Mouse (Mus musculus): Measurements from ENCODE around the gene Hist2h2aa1. TPM values are rescaled to one million over a fixed set of nuclear protein-coding genes. Genes with fewer than 3 reads are reported as not detected.

Gene Hist2h2aa1
- 15.4 and 49.6 TPM in 2 replicates for polyA plus RNA-seq (2012; rRNA removed)

DNA sequence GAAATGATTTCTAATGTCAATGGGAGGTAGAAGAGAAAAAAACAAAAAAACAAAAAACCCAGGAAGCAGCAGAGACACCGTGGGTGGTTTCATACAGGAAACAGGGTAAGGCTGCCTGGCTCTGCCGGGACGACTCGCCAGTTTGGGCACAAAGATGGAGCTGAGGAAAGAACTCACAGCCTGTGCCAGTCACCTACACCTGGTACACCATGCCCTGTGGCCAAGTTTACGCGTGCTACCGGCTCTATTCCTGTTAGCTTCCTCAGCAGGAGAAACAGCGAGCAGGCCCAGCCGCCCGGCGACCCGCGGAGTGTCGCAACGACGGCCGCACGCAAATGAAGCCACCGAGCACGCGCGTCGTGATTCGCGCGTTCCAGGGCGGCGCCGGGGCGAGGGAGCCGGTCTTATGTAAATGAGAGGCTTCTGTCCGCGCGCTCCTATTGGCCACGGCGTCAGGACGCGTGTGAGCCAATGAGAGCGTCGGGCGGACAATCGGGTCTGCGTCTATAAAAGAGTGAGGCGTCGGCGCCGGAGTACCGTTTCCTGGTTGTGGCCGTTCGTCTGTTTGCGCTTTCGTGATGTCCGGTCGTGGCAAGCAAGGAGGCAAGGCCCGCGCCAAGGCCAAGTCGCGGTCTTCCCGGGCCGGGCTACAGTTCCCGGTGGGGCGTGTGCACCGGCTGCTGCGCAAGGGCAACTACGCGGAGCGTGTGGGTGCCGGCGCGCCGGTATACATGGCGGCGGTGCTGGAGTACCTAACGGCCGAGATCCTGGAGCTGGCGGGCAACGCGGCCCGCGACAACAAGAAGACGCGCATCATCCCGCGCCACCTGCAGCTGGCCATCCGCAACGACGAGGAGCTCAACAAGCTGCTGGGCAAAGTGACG is at the start of gene Hist2h2aa1:
TSS of gene Hist2h2aa1 (plus strand) at position 495 of the 884 bp plus-strand sequence.

DNA sequence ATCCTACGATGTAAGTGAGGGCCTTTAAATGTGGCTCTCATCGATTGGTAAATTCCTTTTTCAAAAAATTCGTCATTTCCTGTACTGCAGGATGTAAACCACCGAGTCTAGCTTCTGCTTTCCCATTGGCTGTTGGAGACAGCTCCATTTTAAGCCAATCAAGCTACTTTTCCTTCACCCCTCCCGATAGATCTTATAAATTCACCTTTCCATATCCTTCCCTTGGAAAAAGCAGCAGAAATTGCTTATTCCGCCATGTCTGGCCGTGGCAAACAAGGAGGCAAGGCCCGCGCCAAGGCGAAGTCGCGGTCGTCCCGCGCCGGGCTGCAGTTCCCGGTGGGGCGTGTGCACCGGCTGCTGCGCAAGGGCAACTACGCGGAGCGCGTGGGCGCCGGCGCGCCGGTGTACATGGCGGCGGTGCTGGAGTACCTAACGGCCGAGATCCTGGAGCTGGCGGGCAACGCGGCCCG is 25.6 kb upstream of the Hist2h2aa1 start, which contains the start of the genes Bola1 and Hist2h2ab:
TSS of gene Bola1 (minus strand) at position 49 of the 470 bp plus-strand sequence.
TSS of gene Hist2h2ab (plus strand) at position 205 of the 470 bp plus-strand sequence.

DNA sequence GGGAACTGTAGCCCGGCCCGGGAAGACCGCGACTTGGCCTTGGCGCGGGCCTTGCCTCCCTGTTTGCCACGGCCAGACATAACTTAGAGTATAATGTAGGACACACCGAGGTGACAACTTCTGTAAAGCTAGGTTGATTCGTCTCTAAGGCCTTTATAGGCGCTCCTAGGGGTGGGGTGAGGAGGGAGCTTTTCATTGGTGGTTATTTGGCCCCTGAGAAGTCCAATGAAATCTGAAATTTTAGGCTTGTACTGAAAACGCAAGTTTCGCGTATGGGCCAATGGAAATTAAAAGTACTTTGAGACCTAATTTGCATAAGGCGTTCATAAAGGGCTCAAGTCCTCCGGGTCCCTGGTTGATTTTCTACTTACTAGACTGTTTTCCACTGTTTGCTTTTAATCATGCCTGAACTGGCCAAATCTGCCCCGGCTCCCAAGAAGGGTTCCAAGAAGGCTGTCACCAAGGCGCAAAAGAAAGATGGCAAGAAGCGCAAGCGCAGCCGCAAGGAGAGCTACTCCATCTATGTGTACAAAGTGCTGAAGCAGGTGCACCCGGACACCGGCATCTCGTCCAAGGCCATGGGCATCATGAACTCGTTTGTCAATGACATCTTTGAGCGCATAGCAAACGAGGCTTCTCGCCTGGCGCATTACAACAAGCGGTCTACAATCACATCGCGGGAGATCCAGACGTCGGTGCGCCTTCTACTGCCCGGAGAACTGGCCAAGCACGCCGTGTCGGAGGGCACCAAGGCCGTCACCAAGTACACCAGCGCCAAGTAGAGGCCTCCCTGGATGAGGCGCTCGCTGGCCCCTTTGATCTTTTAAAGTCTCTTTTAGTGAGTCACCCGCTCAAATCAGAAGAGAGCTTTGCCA is 24.3 kb upstream of the Hist2h2aa1 start, which contains the start of the genes Hist2h2ac and Hist2h2be:
TSS of gene Hist2h2ac (minus strand) at position 116 of the 875 bp plus-strand sequence.
TSS of gene Hist2h2be (plus strand) at position 355 of the 875 bp plus-strand sequence.

DNA sequence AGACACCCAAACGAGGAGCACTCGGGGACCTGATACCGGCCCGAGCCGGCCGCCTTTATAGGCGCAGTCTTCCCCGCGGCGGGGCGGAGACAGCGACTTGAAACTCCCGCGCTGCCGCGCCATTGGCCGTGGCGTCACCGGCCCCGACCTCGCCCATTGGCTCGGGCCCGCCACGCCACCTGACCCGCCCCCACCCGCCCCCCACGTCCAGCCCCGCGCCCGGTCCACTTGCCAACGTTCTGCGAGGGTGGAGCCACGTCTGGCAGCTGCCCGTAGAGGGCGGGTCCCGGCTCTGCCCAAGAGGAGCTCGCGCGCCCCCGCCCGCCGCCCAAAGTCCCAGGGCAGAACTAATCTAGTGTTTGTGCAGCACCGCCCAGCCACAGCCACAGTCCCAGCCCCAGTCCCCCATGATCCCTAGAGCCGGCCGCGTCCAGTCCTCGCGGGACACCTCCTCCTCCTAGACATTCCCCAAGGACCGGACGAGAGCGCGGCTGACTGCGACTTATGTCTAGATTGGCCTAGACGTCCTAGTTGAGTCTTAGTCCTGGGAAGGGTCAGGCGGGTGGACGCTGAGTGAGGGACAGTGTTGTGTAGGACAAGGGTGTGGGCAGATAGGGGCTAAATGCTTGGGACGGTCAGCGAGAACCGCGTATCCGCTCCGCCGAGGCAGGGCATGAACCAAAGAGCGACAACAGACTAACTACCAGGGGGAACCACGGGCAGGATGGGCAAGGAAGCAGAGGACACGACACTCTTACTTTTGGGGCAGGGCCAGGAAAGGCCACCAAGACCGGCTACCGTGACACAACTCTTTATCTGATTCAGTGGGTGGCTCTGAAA is 6.1 kb upstream of the Hist2h2aa1 start, which contains the start of gene Hist2h3c2:
TSS of gene Hist2h3c2 (minus strand) at position 174 of the 840 bp plus-strand sequence.

DNA sequence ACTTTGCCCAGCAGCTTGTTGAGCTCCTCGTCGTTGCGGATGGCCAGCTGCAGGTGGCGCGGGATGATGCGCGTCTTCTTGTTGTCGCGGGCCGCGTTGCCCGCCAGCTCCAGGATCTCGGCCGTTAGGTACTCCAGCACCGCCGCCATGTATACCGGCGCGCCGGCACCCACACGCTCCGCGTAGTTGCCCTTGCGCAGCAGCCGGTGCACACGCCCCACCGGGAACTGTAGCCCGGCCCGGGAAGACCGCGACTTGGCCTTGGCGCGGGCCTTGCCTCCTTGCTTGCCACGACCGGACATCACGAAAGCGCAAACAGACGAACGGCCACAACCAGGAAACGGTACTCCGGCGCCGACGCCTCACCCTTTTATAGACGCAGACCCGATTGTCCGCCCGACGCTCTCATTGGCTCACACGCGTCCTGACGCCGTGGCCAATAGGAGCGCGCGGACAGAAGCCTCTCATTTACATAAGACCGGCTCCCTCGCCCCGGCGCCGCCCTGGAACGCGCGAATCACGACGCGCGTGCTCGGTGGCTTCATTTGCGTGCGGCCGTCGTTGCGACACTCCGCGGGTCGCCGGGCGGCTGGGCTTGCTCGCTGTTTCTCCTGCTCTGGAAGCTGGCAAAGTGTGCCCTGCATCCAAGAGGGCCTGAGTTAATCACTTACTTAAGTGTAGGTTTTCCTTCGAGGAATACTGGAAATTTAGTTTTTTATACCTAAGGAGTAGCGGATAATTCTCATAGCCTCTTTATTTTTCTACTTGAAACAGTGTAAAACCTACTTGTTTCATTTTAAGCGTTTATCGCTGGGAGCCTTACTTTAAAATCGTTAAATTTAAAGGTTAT is 5.1 kb upstream of the Hist2h2aa1 start, which contains the start of gene Hist2h2aa2:
TSS of gene Hist2h2aa2 (minus strand) at position 328 of the 850 bp plus-strand sequence.

GRCm38 (mm10) chr3:96246427-96246856 is 1.1 kb downstream of the Hist2h2aa1 start, which contains the start of gene Hist2h3c1:
TSS of gene Hist2h3c1 (plus strand) at chr3:96246685.

GRCm38 (mm10) chr3:96262979-96263550 is 17.8 kb downstream of the Hist2h2aa1 start, which contains the start of gene Hist2h4:
TSS of gene Hist2h4 (minus strand) at chr3:96263311.

DNA sequence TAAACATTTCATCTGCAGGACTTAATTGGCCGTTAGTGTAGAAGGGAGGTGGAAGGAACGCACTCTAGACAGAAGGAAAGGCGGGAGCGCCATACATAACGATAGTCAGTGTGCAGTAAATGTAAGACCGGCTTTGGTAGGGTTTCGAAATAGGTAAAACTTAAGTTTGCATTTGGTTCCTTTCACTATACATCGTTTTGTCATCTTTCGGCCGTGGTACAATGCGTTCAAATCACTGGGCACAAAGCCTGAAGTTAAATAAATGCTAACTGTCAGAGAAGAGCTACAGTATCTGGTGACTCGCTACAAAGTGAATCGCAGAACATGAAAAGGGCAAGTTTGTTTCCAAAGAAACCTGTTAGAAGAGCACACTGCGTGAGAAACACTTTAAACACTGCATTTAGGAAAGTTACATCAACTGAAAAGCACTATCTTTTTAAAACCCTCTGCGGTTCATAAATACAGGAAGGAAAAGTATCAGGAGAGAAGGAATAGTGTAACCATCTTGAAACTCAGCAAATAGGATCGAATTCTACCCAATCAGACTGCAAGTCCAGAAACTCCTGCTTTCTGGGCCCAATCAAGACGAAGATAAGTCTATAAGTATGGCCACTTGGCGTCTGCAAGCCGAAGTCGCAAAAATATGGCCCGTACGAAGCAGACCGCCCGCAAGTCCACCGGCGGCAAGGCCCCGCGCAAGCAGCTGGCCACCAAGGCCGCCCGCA is 22.9 kb downstream of the Hist2h2aa1 start, which contains the start of gene Hist2h3b:
TSS of gene Hist2h3b (plus strand) at position 604 of the 725 bp plus-strand sequence.

DNA sequence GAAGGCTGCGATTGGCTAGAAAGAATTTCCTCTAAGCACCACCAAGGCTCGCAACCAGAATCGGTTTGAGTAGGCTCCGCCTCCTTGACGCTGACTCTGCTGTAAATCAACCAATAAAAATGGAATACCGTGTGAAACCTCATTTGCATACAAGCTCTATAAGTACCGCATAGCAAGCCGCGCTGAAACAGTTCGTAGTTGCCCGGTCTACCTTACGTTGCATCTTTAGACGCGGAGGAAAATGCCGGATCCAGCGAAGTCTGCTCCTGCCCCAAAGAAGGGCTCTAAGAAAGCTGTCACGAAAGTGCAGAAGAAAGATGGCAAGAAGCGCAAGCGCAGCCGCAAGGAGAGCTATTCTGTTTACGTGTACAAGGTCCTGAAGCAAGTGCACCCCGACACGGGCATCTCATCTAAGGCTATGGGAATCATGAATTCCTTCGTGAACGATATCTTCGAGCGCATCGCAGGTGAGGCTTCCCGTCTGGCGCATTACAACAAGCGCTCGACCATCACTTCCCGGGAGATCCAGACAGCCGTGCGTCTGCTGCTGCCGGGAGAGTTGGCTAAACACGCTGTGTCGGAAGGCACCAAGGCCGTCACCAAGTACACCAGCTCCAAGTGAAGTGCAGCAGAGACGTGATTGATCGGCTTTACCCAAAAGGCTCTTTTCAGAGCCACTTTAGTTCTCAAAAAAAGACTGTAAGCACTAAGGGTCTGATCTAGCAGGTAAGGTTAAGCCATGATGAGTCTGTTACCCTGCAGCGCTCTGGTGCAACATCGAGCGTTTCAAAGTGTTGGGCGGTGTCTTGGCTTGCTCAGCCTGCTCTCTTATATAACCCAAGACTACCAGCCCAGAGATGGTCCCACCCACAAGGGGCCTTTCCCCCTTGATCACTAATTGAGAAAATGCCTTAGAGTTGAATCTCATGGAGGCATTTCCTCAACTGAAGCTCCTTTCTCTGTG is 24.5 kb downstream of the Hist2h2aa1 start, which contains the start of gene Hist2h2bb:
TSS of gene Hist2h2bb (plus strand) at position 242 of the 964 bp plus-strand sequence.

GRCm38 (mm10) chr3:96293787-96294186 is 48.5 kb downstream of the Hist2h2aa1 start, which contains the start of gene Fcgr1:
TSS of gene Fcgr1 (minus strand) at chr3:96293969.

Other genes starting within 250 kb of the Hist2h2aa1 start
- gene Plekho1, start 249.5 kb upstream of the Hist2h2aa1 start, polyA plus RNA-seq (2012; rRNA removed): 187 and 193 TPM in 2 replicates
- 18.4 and 30.4 TPM in 2 replicates for gene Vps45, start 187.0 kb upstream of the Hist2h2aa1 start, polyA plus RNA-seq (2012; rRNA removed)
- gene Otud7b, start 141.0 kb upstream of the Hist2h2aa1 start, polyA plus RNA-seq (2012; rRNA removed): 14.9 and 18.9 TPM in 2 replicates
- gene Mtmr11, start 83.5 kb upstream of the Hist2h2aa1 start, polyA plus RNA-seq (2012; rRNA removed): 7.7 and 18.9 TPM in 2 replicates
- gene Sf3b4, start 73.2 kb upstream of the Hist2h2aa1 start, polyA plus RNA-seq (2012; rRNA removed): 70.9 and 110 TPM in 2 replicates
- gene Sv2a, start 64.3 kb upstream of the Hist2h2aa1 start, polyA plus RNA-seq (2012; rRNA removed): 19.2 and 20.4 TPM in 2 replicates
- gene Bola1, start 25.8 kb upstream of the Hist2h2aa1 start, polyA plus RNA-seq (2012; rRNA removed): 54.1 and 66.8 TPM in 2 replicates
- 2.2 and 20.1 TPM in 2 replicates for gene Hist2h2ab, start 25.6 kb upstream of the Hist2h2aa1 start, polyA plus RNA-seq (2012; rRNA removed)
- gene Hist2h2ac, start 24.6 kb upstream of the Hist2h2aa1 start, polyA plus RNA-seq (2012; rRNA removed): 12.5 and 13.4 TPM in 2 replicates
- gene Hist2h2be, start 24.4 kb upstream of the Hist2h2aa1 start, polyA plus RNA-seq (2012; rRNA removed): 11.2 and 12.1 TPM in 2 replicates
- 46.9 and 104 TPM in 2 replicates for gene Hist2h3c2, start 6.4 kb upstream of the Hist2h2aa1 start, polyA plus RNA-seq (2012; rRNA removed)
- 4.9 and 34.3 TPM in 2 replicates for gene Hist2h2aa2, start 5.2 kb upstream of the Hist2h2aa1 start, polyA plus RNA-seq (2012; rRNA removed)
- not detected in 2 replicates for gene Hist2h3c1, start 1.2 kb downstream of the Hist2h2aa1 start, polyA plus RNA-seq (2012; rRNA removed)
- 9.1 and 16.1 TPM in 2 replicates for gene Hist2h4, start 17.8 kb downstream of the Hist2h2aa1 start, polyA plus RNA-seq (2012; rRNA removed)
- gene Hist2h3b, start 23.2 kb downstream of the Hist2h2aa1 start, polyA plus RNA-seq (2012; rRNA removed): 87.7 and 152 TPM in 2 replicates
- gene Hist2h2bb, start 24.3 kb downstream of the Hist2h2aa1 start, polyA plus RNA-seq (2012; rRNA removed): 15.3 and 21.5 TPM in 2 replicates
- 1.9 and 2.0 TPM in 2 replicates for gene Fcgr1, start 48.5 kb downstream of the Hist2h2aa1 start, polyA plus RNA-seq (2012; rRNA removed)
- gene BC107364, start 206.8 kb downstream of the Hist2h2aa1 start, polyA plus RNA-seq (2012; rRNA removed): 0.15 TPM in 1 of 2 replicates, not detected in the other